11 mouse cellular contexts compared by ENCODE assay signal in genomic region chr7:66165036-66165798, GRCm38 (mm10). TPM values are rescaled to one million over a fixed set of nuclear protein-coding genes. Genes with fewer than 3 reads are reported as not detected.
DNase-seq lines count a peak whose midpoint lies in the region; ATAC-seq lines count a peak whose summit lies in the region.
"Had no signal": no experiment of that assay in that cellular context is flagged by ENCODE, and none has a peak within 500 bp of the region (broad histone marks: within the 10 kb centered on the region; RNA-seq: fewer than 3 reads in every experiment).

No protein-coding gene starts in this region.

- no peaks in the 10 kb centered on the region for H3K27me3 ChIP-seq in hindbrain, embryonic 15.5 days
- no peaks in the 10 kb centered on the region for H3K27me3 ChIP-seq in hindbrain, embryonic 11.5 days (ENCODE audit: control insufficient read depth, insufficient read depth, low read length)
- H3K27me3 ChIP-seq in midbrain, embryonic 10.5 days (ENCODE audit: low read depth, poor library complexity, severe bottlenecking): no peaks in the 10 kb centered on the region
- no peaks in the 10 kb centered on the region for H3K27me3 ChIP-seq in midbrain, embryonic 15.5 days (replicated peaks)
- no peaks in the 10 kb centered on the region for H3K27me3 ChIP-seq in midbrain, embryonic 11.5 days (ENCODE audit: control insufficient read depth, insufficient read depth, low read length)
- H3K27me3 ChIP-seq: embryonic facial prominence, embryonic 12.5 days had no signal

- H3K9ac ChIP-seq in hindbrain, embryonic 15.5 days: no peak overlapping the region
- H3K9ac ChIP-seq in hindbrain, embryonic 11.5 days (ENCODE audit: low read depth, low read length): no peak overlapping the region
- no peak overlapping the region for H3K9ac ChIP-seq in midbrain, embryonic 15.5 days
- no peak overlapping the region for H3K9ac ChIP-seq in midbrain, embryonic 11.5 days (ENCODE audit: low read length)
- H3K9ac ChIP-seq: embryonic facial prominence, embryonic 12.5 days had no signal

- peak overlapping the region; percentile 7; the same call in 1 of the 2 replicates for H3K27ac ChIP-seq in hindbrain, embryonic 15.5 days (replicated peaks)
- no peak overlapping the region for H3K27ac ChIP-seq in hindbrain, embryonic 11.5 days (ENCODE audit: low read depth, low read length)
- 0 out of 2 replicates have a peak overlapping the region, but pooled peaks have one; percentile 13 for H3K27ac ChIP-seq in midbrain, embryonic 10.5 days (replicated peaks)
- H3K27ac ChIP-seq in midbrain, embryonic 15.5 days: no peak overlapping the region
- no peak overlapping the region; the same call in 1 of the 2 replicates for H3K27ac ChIP-seq in midbrain, embryonic 11.5 days (ENCODE audit: low read depth, low read length)
- H3K27ac ChIP-seq: embryonic facial prominence, embryonic 12.5 days had no signal

- WGBS in hindbrain, embryonic 15.5 days: 39% methylated on average over 5 of the region's 5 CpGs
- WGBS in hindbrain, embryonic 11.5 days: 73% methylated on average over 5 of the region's 5 CpGs
- WGBS in midbrain, embryonic 10.5 days: 84% methylated on average over 5 of the region's 5 CpGs
- WGBS in midbrain, embryonic 15.5 days: 40% methylated on average over 5 of the region's 5 CpGs
- 81% methylated on average over 5 of the region's 5 CpGs for whole genome bisulfite sequencing in midbrain, embryonic 11.5 days

- no peak for DNase-seq in hindbrain, embryonic 11.5 days (ENCODE audit: low spot score)
- no peak for DNase-seq in midbrain, embryonic 10.5 days (ENCODE audit: low spot score)
- DNase-seq in midbrain, embryonic 11.5 days (ENCODE audit: low spot score, missing footprints): peak; percentile 70
- no peak for DNase-seq in yolk sac, embryonic 10.5 days (ENCODE audit: low spot score)
- DNase-seq: right cerebral cortex, postnatal 4 days; thymus, adult 2 months had no signal

- no peak overlapping the region for H3K4me2 ChIP-seq in hindbrain, embryonic 15.5 days
- no peak overlapping the region for H3K4me2 ChIP-seq in hindbrain, embryonic 11.5 days (replicated peaks; ENCODE audit: low read depth, low read length)
- H3K4me2 ChIP-seq in midbrain, embryonic 15.5 days: no peak overlapping the region
- H3K4me2 ChIP-seq in midbrain, embryonic 11.5 days: no peak overlapping the region
- H3K4me2 ChIP-seq: embryonic facial prominence, embryonic 12.5 days had no signal

- H3K4me3 ChIP-seq in hindbrain, embryonic 15.5 days: no peak overlapping the region
- H3K4me3 ChIP-seq in hindbrain, embryonic 11.5 days (ENCODE audit: low read depth, low read length): no peak overlapping the region
- H3K4me3 ChIP-seq in midbrain, embryonic 10.5 days: no peak overlapping the region
- H3K4me3 ChIP-seq in midbrain, embryonic 15.5 days: no peak overlapping the region
- H3K4me3 ChIP-seq in midbrain, embryonic 11.5 days (ENCODE audit: low read depth, low read length): no peak overlapping the region
- H3K4me3 ChIP-seq: embryonic facial prominence, embryonic 12.5 days had no signal

- peak; percentile 49; the same call in 1 of the 2 replicates for ATAC-seq in hindbrain, embryonic 15.5 days (ENCODE audit: low FRiP score, low read depth)
- no peak for ATAC-seq in hindbrain, embryonic 11.5 days (ENCODE audit: low FRiP score)
- ATAC-seq in midbrain, embryonic 15.5 days (replicated peaks): no peak
- no peak for ATAC-seq in midbrain, embryonic 11.5 days (ENCODE audit: low FRiP score)
- ATAC-seq in cerebellum, adult (ENCODE audit: insufficient number of reproducible peaks, low FRiP score, low TSS enrichment): no peak
- ATAC-seq: inflammation-experienced regulatory T-cells, adult 6 months had no signal

- H3K4me1 ChIP-seq in hindbrain, embryonic 15.5 days (replicated peaks): peaks cover 15% of the 10 kb centered on the region
- no peaks in the 10 kb centered on the region for H3K4me1 ChIP-seq in hindbrain, embryonic 11.5 days (replicated peaks; ENCODE audit: control insufficient read depth, insufficient read depth, low read length)
- peaks cover 8% of the 10 kb centered on the region; the same call in 1 of the 2 replicates for H3K4me1 ChIP-seq in midbrain, embryonic 10.5 days
- 0 out of 2 replicates have a peak, but pooled peaks cover 6% of the 10 kb centered on the region for H3K4me1 ChIP-seq in midbrain, embryonic 15.5 days
- no peaks in the 10 kb centered on the region; the same call in 1 of the 2 replicates for H3K4me1 ChIP-seq in midbrain, embryonic 11.5 days (ENCODE audit: control insufficient read depth, insufficient read depth, low read length)

- H3K9me3 ChIP-seq in hindbrain, embryonic 15.5 days: no peaks in the 10 kb centered on the region
- H3K9me3 ChIP-seq in hindbrain, embryonic 11.5 days (ENCODE audit: control insufficient read depth, low read length): no peaks in the 10 kb centered on the region
- H3K9me3 ChIP-seq in midbrain, embryonic 10.5 days (replicated peaks): no peaks in the 10 kb centered on the region
- H3K9me3 ChIP-seq in midbrain, embryonic 15.5 days: no peaks in the 10 kb centered on the region
- H3K9me3 ChIP-seq in midbrain, embryonic 11.5 days (ENCODE audit: control insufficient read depth, low read length): no peaks in the 10 kb centered on the region
- H3K9me3 ChIP-seq: embryonic facial prominence, embryonic 12.5 days had no signal

- H3K36me3 ChIP-seq in hindbrain, embryonic 15.5 days: no peaks in the 10 kb centered on the region
- no peaks in the 10 kb centered on the region for H3K36me3 ChIP-seq in hindbrain, embryonic 11.5 days (ENCODE audit: control insufficient read depth, insufficient read depth, low read length)
- H3K36me3 ChIP-seq in midbrain, embryonic 10.5 days: peaks cover 12% of the 10 kb centered on the region
- H3K36me3 ChIP-seq in midbrain, embryonic 15.5 days (replicated peaks): no peaks in the 10 kb centered on the region
- no peaks in the 10 kb centered on the region for H3K36me3 ChIP-seq in midbrain, embryonic 11.5 days (ENCODE audit: control insufficient read depth, insufficient read depth, low read length)
- H3K36me3 ChIP-seq: embryonic facial prominence, embryonic 12.5 days had no signal

RNA-seq across cellular contexts. Expression of gene Chsy1, which starts 55.9 kb away (rescaled TPM):
- 9.2 and 10.7 TPM in 2 replicates for polyA plus RNA-seq in hindbrain, embryonic 15.5 days (2015; fragmentation: Nextera tagmentation; extraction: Ambion mirVana)
- 20.4 and 30.4 TPM in 2 replicates for polyA plus RNA-seq in hindbrain, embryonic 11.5 days (2014; fragmentation: Nextera tagmentation; extraction: Ambion mirVana)
- polyA plus RNA-seq in midbrain, embryonic 10.5 days (2016; fragmentation: Nextera tagmentation; extraction: Ambion mirVana): 12.0 and 12.2 TPM in 2 replicates
- 10.0 and 10.7 TPM in 2 replicates for polyA plus RNA-seq in midbrain, embryonic 15.5 days (2015; fragmentation: Nextera tagmentation; extraction: Ambion mirVana)
- polyA plus RNA-seq in midbrain, embryonic 11.5 days (2014; fragmentation: Nextera tagmentation; extraction: Ambion mirVana): 18.4 and 20.4 TPM in 2 replicates

Comparison
In these comparisons a context has a peak if more than half of its experiments do, and no peak if none do; other contexts are left out.
1. H3K27ac ChIP-seq: peak in hindbrain, embryonic 15.5 days (single experiment) and midbrain, embryonic 10.5 days (single experiment); none in hindbrain, embryonic 11.5 days (single experiment), midbrain, embryonic 15.5 days (single experiment) and midbrain, embryonic 11.5 days (single experiment).